Mouse (Mus musculus) myocyte (in vitro differentiated cells): ENCODE results near the gene Ret. TPM values are rescaled to one million over a fixed set of nuclear protein-coding genes. Genes with fewer than 3 reads are reported as not detected.

ENCODE experiments used
- H3K27me3 ChIP-seq: one replicate; pipeline ENCODE4 v1.6.1; 2011; ENCODE audit not compliant: control insufficient read depth, insufficient read depth, insufficient read length
- H3K36me3 ChIP-seq: one replicate; pipeline ENCODE4 v1.6.1; 2011; ENCODE audit not compliant: control insufficient read depth, insufficient read depth
- H3K4me2 ChIP-seq: one replicate; pipeline ENCODE4 v1.6.1; 2011; ENCODE audit warnings: low read depth, control low read depth
- H3K4me3 ChIP-seq: one replicate; pipeline ENCODE4 v1.5.1; 2011; ENCODE audit warnings: mild to moderate bottlenecking, control low read depth, moderate library complexity
- H3K79me2 ChIP-seq: one replicate; pipeline ENCODE4 v1.6.1; 2011; ENCODE audit not compliant: control insufficient read depth, insufficient read depth
- H3ac ChIP-seq: one replicate; pipeline ENCODE4 v1.6.1; 2011; ENCODE audit not compliant: control insufficient read depth, insufficient read length
- CEBPB ChIP-seq: IDR thresholded peaks from 2 replicates; pipeline ENCODE4 v1.6.1; 2011; ENCODE audit warnings: mild to moderate bottlenecking, moderate library complexity; ENCODE audit not compliant: poor library complexity, insufficient read depth, severe bottlenecking
- E2F4 ChIP-seq: IDR thresholded peaks from one replicate; pipeline ENCODE4 v1.6.1; 2011; ENCODE audit warnings: mild to moderate bottlenecking, control low read depth, moderate library complexity; ENCODE audit not compliant: insufficient read depth
- MAX ChIP-seq: IDR thresholded peaks from one replicate; pipeline ENCODE4 v1.6.1; 2011; ENCODE audit warnings: low read depth, mild to moderate bottlenecking, control low read depth
- MYOD1 ChIP-seq, 3 experiments: IDR thresholded peaks; one replicate each; pipeline ENCODE4 v1.6.1; 2011; ENCODE audit warnings: control low read depth in 2 of 3, low read depth in 2 of 3, mild to moderate bottlenecking in 2 of 3, moderate library complexity in 1 of 3; ENCODE audit not compliant: insufficient read length in 2 of 3, control insufficient read depth in 1 of 3
- MYOG ChIP-seq, 3 experiments: IDR thresholded peaks; one replicate each; pipeline ENCODE4 v1.6.1; 2011; ENCODE audit warnings: control low read depth in 2 of 3, low read depth in 2 of 3, mild to moderate bottlenecking in 2 of 3; ENCODE audit not compliant: insufficient read length in 2 of 3, control insufficient read depth in 1 of 3, insufficient read depth in 1 of 3
- POLR2A ChIP-seq: IDR thresholded peaks from one replicate; pipeline ENCODE4 v1.6.1; 2011; ENCODE audit warnings: low read depth, mild to moderate bottlenecking, control low read depth, moderate library complexity; ENCODE audit not compliant: insufficient read length
- POLR2AphosphoS2 ChIP-seq: IDR thresholded peaks from one replicate; pipeline ENCODE4 v1.6.1; 2011; ENCODE audit warnings: low read depth, control low read depth; ENCODE audit not compliant: insufficient read length
- REST ChIP-seq: IDR thresholded peaks from one replicate; pipeline ENCODE4 v1.6.1; 2011; ENCODE audit warnings: mild to moderate bottlenecking, control low read depth, moderate library complexity; ENCODE audit not compliant: insufficient read depth, insufficient read length
- SRF ChIP-seq: IDR thresholded peaks from one replicate; pipeline ENCODE4 v1.6.1; 2011; ENCODE audit warnings: low read depth; ENCODE audit not compliant: control insufficient read depth, insufficient read length
- TCF12 ChIP-seq: IDR thresholded peaks from one replicate; pipeline ENCODE4 v1.6.1; 2011; ENCODE audit warnings: mild to moderate bottlenecking, control low read depth; ENCODE audit not compliant: poor library complexity, insufficient read depth, severe bottlenecking
- TCF3 ChIP-seq: IDR thresholded peaks from one replicate; pipeline ENCODE4 v1.6.1; 2011; ENCODE audit warnings: low read depth, control low read depth; ENCODE audit not compliant: insufficient read length
- USF1 ChIP-seq: IDR thresholded peaks from one replicate; pipeline ENCODE4 v1.6.1; 2011; ENCODE audit warnings: low read depth, mild to moderate bottlenecking, control low read depth, moderate library complexity
- polyA plus RNA-seq: library from polyadenylated mRNA; unstranded; fragments of >200 nt; fragmentation: generic; extraction: Trizol; gene quantifications from one replicate; pipeline ENCODE4 v1.2.1, GENCODE M21; 2012; ENCODE audit warnings: missing spikeins

Gene Ret
- polyA plus RNA-seq, 1 experiment, result 1.8 TPM

- Histone ChIP-seq H3K27me3 (no peaks in the 10 kb centered on the region), H3K4me2 (peak within 1 kb of the TSS; percentile 92), H3K79me2 (peaks cover 37% of the 10 kb centered on the region), H3K4me3 (peak within 1 kb of the TSS; percentile 42), H3K36me3 (no peaks in the 10 kb centered on the region), H3ac (peak within 1 kb of the TSS; percentile 74)
- TF ChIP-seq MYOG (IDR thresholded peaks at IDR 0.05; ENCODE audit: control insufficient read depth in 1 of 3, insufficient read depth in 1 of 3, insufficient read length in 2 of 3, low read depth in 2 of 3), result no peak
- peak; percentile 70 for TF ChIP-seq POLR2AphosphoS2
- no peak for TF ChIP-seq REST
- no peak for TF ChIP-seq CEBPB
- no peak for TF ChIP-seq SRF
- TF ChIP-seq E2F4, result peak; percentile 24
- peak in 1 of 3 experiments; percentile 51 for TF ChIP-seq MYOD1 (IDR thresholded peaks at IDR 0.05; ENCODE audit: control insufficient read depth in 1 of 3, insufficient read length in 2 of 3, low read depth in 2 of 3)
- no peak for TF ChIP-seq TCF3
- no peak for TF ChIP-seq MAX
- TF ChIP-seq POLR2A, result peak; percentile 78
- TF ChIP-seq USF1, result no peak
- TF ChIP-seq TCF12, result no peak
Observed at GRCm38 (mm10) chr6:118138731-118139709, 58.5 kb downstream of the Ret start, which contains the start of gene Csgalnact2. Gene Csgalnact2 (minus strand): TSS chr6:118139140.

- Histone ChIP-seq H3K27me3 (no peaks in the 10 kb centered on the region), H3K4me3 (no peak overlapping the region), H3ac (no peak overlapping the region), H3K79me2 (peaks cover 51% of the 10 kb centered on the region), H3K36me3 (no peaks in the 10 kb centered on the region), H3K4me2 (no peak overlapping the region)
- no peak for TF ChIP-seq MYOD1 (IDR thresholded peaks at IDR 0.05; ENCODE audit: control insufficient read depth in 1 of 3, insufficient read length in 2 of 3, low read depth in 2 of 3)
- TF ChIP-seq CEBPB, result no peak
- no peak for TF ChIP-seq TCF12
- no peak for TF ChIP-seq TCF3
- TF ChIP-seq MYOG (IDR thresholded peaks at IDR 0.05; ENCODE audit: control insufficient read depth in 1 of 3, insufficient read depth in 1 of 3, insufficient read length in 2 of 3, low read depth in 2 of 3), result no peak
- TF ChIP-seq POLR2AphosphoS2, result no peak
- TF ChIP-seq SRF, result no peak
- TF ChIP-seq USF1, result no peak
- no peak for TF ChIP-seq E2F4
- no peak for TF ChIP-seq MAX
- TF ChIP-seq POLR2A, result no peak
- no peak for TF ChIP-seq REST
Observed at GRCm38 (mm10) chr6:118137148-118137547, 60.4 kb downstream of the Ret start.

- Histone ChIP-seq H3K4me2 (no peak overlapping the region), H3K4me3 (no peak overlapping the region), H3K79me2 (peaks cover 67% of the 10 kb centered on the region), H3ac (no peak overlapping the region), H3K36me3 (no peaks in the 10 kb centered on the region), H3K27me3 (no peaks in the 10 kb centered on the region)
- no peak for TF ChIP-seq MYOG (IDR thresholded peaks at IDR 0.05; ENCODE audit: control insufficient read depth in 1 of 3, insufficient read depth in 1 of 3, insufficient read length in 2 of 3, low read depth in 2 of 3)
- TF ChIP-seq REST, result no peak
Observed at GRCm38 (mm10) chr6:118134461-118134860, 63.1 kb downstream of the Ret start.

- peaks cover 44% of the 10 kb centered on the region for H3K79me2 ChIP-seq
- no peak overlapping the region for H3K4me3 ChIP-seq
- H3K36me3 ChIP-seq, result peaks cover 7% of the 10 kb centered on the region
- peak overlapping the region; percentile 65 for H3K4me2 ChIP-seq
- TF ChIP-seq USF1 (no peak), MYOD1 (IDR thresholded peaks at IDR 0.05; ENCODE audit: control insufficient read depth in 1 of 3, insufficient read length in 2 of 3, low read depth in 2 of 3) (no peak), POLR2AphosphoS2 (no peak), CEBPB (0 out of 2 replicates have a peak, but pooled peaks have one; percentile 27), MAX (no peak)
- H3ac ChIP-seq, result no peak overlapping the region
- no peaks in the 10 kb centered on the region for H3K27me3 ChIP-seq
Observed at GRCm38 (mm10) chr6:118130022-118130421, 67.5 kb downstream of the Ret start.

GRCm38 (mm10) chr6:118127827-118128487 lies 69.6 kb downstream of the Ret start:
- no peaks in the 10 kb centered on the region for H3K27me3 ChIP-seq
- H3K4me3 ChIP-seq, result no peak overlapping the region
- H3K79me2 ChIP-seq, result peaks cover 31% of the 10 kb centered on the region
- H3K36me3 ChIP-seq, result peaks cover 15% of the 10 kb centered on the region
- H3ac ChIP-seq, result no peak overlapping the region
- peak overlapping the region; percentile 37 for H3K4me2 ChIP-seq
- TF ChIP-seq E2F4 (no peak), MYOG (IDR thresholded peaks at IDR 0.05; ENCODE audit: control insufficient read depth in 1 of 3, insufficient read depth in 1 of 3, insufficient read length in 2 of 3, low read depth in 2 of 3) (no peak), CEBPB (no peak), MYOD1 (IDR thresholded peaks at IDR 0.05; ENCODE audit: control insufficient read depth in 1 of 3, insufficient read length in 2 of 3, low read depth in 2 of 3) (no peak), POLR2A (no peak), REST (no peak), USF1 (no peak), TCF12 (no peak), MAX (no peak), POLR2AphosphoS2 (no peak), TCF3 (no peak), SRF (no peak)
